Mouse (Mus musculus) midbrain, embryonic 10.5 days (tissue): Measurements from ENCODE around the gene Ikzf3. TPM values are rescaled to one million over a fixed set of nuclear protein-coding genes. Genes with fewer than 3 reads are reported as not detected.

Experiments
- DNase-seq: peaks from one replicate; pipeline ENCODE4 v3.0.0-alpha.2; 2017; ENCODE audit warnings: low spot score
- H3K27ac ChIP-seq: fragments of 300-500 bp; sonication (generic); replicated peaks from 2 replicates; pipeline ENCODE4 v1.5.1; 2016; ENCODE audit warnings: mild to moderate bottlenecking
- H3K27me3 ChIP-seq: fragments of 300-500 bp; sonication (generic); 2 replicates; pipeline ENCODE4 v1.6.1; 2016; ENCODE audit warnings: low read depth, mild to moderate bottlenecking; ENCODE audit not compliant: poor library complexity, severe bottlenecking
- H3K36me3 ChIP-seq: fragments of 300-500 bp; sonication (generic); 2 replicates; pipeline ENCODE4 v1.6.1; 2016; ENCODE audit warnings: mild to moderate bottlenecking, moderate library complexity
- H3K4me1 ChIP-seq: fragments of 300-500 bp; sonication (generic); 2 replicates; pipeline ENCODE4 v1.6.1; 2016
- H3K4me3 ChIP-seq: fragments of 300-500 bp; sonication (generic); 2 replicates; pipeline ENCODE4 v1.5.1; 2016; ENCODE audit warnings: mild to moderate bottlenecking, moderate library complexity
- H3K9me3 ChIP-seq: fragments of 300-500 bp; sonication (generic); replicated peaks from 2 replicates; pipeline ENCODE4 v1.6.1; 2016; ENCODE audit warnings: mild to moderate bottlenecking
- WGBS: fragments of 180-500 bp; shearing (Covaris S2); methylation state at CpG from one replicate; pipeline ENCODE4 v1.1.7; 2016; 5-methylcytosine and 5-hydroxymethylcytosine counted together
- polyA plus RNA-seq: library from polyadenylated mRNA; unstranded; fragments of >200 nt; fragmentation: Nextera tagmentation; extraction: Ambion mirVana; gene quantifications from 2 replicates; pipeline ENCODE4 v1.2.1, GENCODE M21; 2016

Gene Ikzf3
- polyA plus RNA-seq, 1 experiment from 2014 or later: 0.06 TPM

DNA sequence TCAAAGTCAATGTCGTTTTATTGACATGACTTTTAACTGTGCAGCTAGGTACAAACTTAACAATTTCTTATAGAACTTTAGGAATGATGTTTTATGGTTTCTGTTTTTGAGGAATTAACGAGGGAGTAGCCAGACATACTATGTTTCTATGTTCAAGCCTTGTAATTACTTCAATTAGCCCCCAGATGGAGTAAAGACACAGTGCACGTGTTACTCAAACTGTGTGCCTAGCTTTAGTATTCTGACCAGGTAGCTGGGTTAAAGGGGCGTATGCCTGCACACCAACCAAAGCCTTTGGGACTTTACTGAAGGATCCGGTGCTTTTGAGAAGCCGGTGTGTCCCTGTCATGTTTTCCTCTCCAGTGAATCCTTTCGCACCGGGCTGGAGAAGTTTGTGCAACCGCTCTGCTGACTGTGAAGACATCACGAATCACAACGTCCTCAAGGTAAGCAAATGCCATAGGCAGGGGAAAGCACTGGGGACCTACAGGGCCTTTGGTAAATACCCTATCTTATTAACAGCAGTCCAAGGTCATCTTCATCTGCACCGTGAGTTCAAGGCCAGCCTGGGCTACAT, 9.4 kb upstream of the Ikzf3 start:
- Histone ChIP-seq H3K36me3 (no peaks in the 10 kb centered on the region), H3K4me1 (peaks cover 12% of the 10 kb centered on the region), H3K27me3 (peaks cover 8% of the 10 kb centered on the region), H3K9me3 (0 out of 2 replicates have a peak, but pooled peaks cover 4% of the 10 kb centered on the region), H3K4me3 (no peak overlapping the region), H3K27ac (no peak overlapping the region)
- DNase-seq: no peak
- 69% methylated on average over 12 of the region's 12 CpGs for WGBS

DNA sequence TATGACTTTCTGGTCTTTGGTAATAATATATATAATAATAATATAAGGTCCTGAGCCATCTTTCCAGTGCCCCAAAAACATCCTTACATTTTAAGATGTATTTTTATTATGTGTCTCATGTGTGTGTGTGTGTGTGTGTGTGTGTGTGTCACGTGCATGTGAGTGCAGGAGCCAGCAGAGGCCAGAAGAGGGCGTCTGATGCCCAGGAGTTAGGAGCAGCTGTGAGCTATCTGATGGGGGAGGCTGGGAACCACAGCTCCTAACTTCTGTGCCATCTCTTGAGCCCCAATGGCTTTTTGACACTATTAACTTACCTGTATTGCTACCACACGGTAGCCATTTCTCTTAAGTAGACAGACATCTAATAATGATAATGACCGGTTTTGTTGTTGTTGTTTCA, 8.1 kb upstream of the Ikzf3 start:
- WGBS: 81% methylated on average over 4 of the region's 4 CpGs

DNA sequence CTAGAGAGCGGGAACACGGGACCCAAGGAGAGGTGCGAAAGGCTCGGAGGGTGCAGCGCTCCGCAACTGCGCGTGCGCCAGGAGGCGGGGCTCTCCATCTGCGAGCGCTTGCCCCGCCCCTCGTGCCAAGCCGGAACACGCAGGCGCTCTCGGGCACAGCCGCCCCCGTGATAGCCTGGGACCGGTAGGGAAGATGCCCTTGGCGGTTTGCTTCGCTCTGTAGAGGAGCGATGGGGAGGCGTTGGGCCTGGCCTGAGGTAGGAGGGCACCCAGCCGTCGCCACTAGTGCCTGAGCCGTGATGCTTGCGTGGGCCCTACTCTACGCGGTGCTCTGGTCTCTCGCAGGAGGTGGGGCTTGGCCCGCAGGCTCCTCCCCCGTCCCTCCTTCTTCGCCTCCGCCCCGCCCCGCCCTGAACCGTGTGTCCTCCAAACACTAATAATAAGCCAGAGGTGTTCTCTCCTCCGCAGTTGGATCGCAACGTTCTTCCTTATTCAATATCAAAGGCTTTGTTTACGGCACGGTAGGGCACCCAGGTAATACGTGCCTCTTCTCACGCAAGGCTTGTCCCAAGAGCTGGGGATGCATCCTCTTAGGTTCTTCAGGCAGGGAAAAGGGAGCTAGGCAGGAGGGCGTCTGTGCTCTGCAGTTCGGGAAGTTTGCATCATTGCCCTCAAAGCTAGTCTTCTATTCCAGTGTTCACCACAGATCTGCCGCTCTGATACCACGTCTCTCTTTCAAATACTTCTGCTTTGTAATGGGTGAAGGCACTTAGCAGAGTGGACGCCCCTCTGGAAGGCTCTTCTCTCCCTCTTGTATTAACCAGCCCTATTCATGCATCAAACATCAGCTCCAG, 5.4 kb upstream of the Ikzf3 start, which contains the start of gene Zpbp2:
TSS of gene Zpbp2 (plus strand) at position 123 of the 854 bp plus-strand sequence.
- H3K4me1 ChIP-seq: peaks cover 12% of the 10 kb centered on the region
- H3K27ac ChIP-seq: peak within 1 kb of the TSS; percentile 89
- H3K27me3 ChIP-seq: peaks cover 48% of the 10 kb centered on the region
- under 1% methylated on average over 51 of the region's 51 CpGs for WGBS
- DNase-seq: peak; percentile 93
- H3K4me3 ChIP-seq: peak within 1 kb of the TSS; percentile 71
- no peaks in the 10 kb centered on the region for H3K36me3 ChIP-seq
- 0 out of 2 replicates have a peak, but pooled peaks cover 6% of the 10 kb centered on the region for H3K9me3 ChIP-seq

More for the DNA sequence above, 8.1 kb upstream of the Ikzf3 start:
- Histone ChIP-seq H3K4me3 (no peak overlapping the region), H3K36me3 (no peaks in the 10 kb centered on the region), H3K27ac (no peak overlapping the region), H3K27me3 (peaks cover 21% of the 10 kb centered on the region), H3K9me3 (0 out of 2 replicates have a peak, but pooled peaks cover 6% of the 10 kb centered on the region), H3K4me1 (peaks cover 12% of the 10 kb centered on the region)
- no peak for DNase-seq

- WGBS: 22% methylated on average over 20 of the region's 20 CpGs
- Histone ChIP-seq H3K36me3 (no peaks in the 10 kb centered on the region), H3K4me3 (peak overlapping the region; percentile 71), H3K9me3 (0 out of 2 replicates have a peak, but pooled peaks cover 6% of the 10 kb centered on the region), H3K27ac (peak overlapping the region; percentile 89), H3K4me1 (peaks cover 18% of the 10 kb centered on the region), H3K27me3 (peaks cover 56% of the 10 kb centered on the region)
- no peak for DNase-seq
These were observed 4.6 kb upstream of the Ikzf3 start for GRCm38 (mm10) chr11:98550311-98550974.

DNA sequence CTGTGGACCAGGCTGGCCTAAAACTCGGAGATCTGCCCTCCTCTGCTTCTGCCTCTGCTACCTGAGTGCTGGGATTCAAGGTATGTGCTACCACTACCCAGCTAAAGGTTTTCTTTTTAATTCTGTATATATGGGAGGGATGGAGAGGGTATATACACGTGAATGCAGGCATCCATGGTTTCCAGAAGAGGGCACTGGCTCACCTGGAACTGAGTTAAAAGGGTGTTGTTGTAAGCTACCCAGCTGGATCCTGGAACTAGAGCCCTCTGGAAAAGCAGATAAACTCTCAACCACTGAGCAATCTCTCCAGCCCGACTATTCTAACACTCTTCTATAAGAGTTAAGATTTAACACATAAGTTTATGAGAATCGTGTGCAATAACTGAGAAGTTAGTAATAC, 3.5 kb upstream of the Ikzf3 start:
- H3K27me3 ChIP-seq: peaks cover 67% of the 10 kb centered on the region
- H3K9me3 ChIP-seq: 0 out of 2 replicates have a peak, but pooled peaks cover 6% of the 10 kb centered on the region
- no peak overlapping the region for H3K27ac ChIP-seq
- DNase-seq: no peak
- no peak overlapping the region for H3K4me3 ChIP-seq
- WGBS: 68% methylated on average over 4 of the region's 4 CpGs
- no peaks in the 10 kb centered on the region for H3K36me3 ChIP-seq
- H3K4me1 ChIP-seq: peaks cover 21% of the 10 kb centered on the region

DNA sequence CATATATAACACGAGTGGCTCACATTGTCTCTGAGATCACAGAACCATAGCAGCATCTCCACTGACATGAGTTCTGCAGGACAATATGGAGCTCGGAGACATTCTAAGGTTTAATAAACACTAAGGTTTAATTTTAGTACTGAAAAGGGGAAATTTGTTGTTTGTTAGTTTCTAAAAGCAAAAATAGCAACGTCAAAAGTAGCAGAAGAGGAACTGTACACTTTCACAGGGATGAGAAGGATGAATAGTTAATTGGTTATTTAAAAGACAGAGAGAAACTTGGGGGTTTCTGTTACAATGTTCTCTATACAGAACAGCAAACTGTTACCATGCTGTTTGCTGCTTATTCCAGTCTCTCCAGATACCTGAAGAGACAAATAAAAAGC, 1.5 kb upstream of the Ikzf3 start:
- Histone ChIP-seq H3K36me3 (no peaks in the 10 kb centered on the region), H3K27me3 (peaks cover 87% of the 10 kb centered on the region), H3K9me3 (0 out of 2 replicates have a peak, but pooled peaks cover 2% of the 10 kb centered on the region), H3K4me1 (peaks cover 21% of the 10 kb centered on the region), H3K27ac (no peak overlapping the region), H3K4me3 (no peak overlapping the region)
- 64% methylated on average over 3 of the region's 3 CpGs for WGBS
- DNase-seq: no peak

DNA sequence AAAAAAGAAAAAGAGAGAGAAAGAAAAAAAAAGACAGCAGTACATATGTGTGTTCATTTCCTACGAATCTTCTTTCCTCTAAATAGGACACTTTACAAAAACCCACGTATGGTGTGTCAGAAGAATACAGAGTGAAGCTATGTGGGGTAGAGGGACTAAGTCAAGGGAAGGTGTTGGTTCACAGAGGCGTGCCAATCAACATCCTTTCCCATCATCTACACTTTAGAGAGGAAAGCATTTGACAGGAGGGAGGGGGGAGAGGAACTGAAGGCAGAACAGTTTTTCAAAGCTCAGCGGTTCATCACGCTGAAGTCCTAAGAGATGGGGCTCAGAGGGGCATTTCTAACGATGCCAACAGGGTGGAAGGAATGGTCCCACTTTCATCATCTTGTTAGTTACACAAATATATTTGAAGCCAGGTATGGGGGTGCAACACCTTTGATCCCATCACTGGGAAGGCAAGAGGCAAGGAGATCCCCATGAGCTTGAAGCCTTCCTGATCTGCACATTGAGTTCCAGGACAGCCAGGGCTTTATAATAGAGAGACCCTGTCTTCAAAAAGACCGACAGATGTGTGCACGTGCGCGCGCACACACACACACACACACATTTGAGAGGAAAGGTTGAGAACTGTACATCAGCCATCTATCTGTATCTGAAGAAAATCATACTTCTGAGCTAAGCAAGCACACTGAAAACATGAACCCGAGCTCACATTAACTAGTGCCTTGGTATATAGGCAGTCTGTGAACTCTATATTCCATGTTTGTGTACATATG, 887 bp upstream of the Ikzf3 start:
- no peak overlapping the region for H3K27ac ChIP-seq
- peaks cover 93% of the 10 kb centered on the region for H3K27me3 ChIP-seq
- H3K4me3 ChIP-seq: no peak overlapping the region
- DNase-seq: peak; percentile 18
- H3K36me3 ChIP-seq: no peaks in the 10 kb centered on the region
- H3K4me1 ChIP-seq: peaks cover 21% of the 10 kb centered on the region
- WGBS: 48% methylated on average over 12 of the region's 12 CpGs
- H3K9me3 ChIP-seq: 0 out of 2 replicates have a peak, but pooled peaks cover 2% of the 10 kb centered on the region

GRCm38 (mm10) chr11:98544890-98545677, 747 bp downstream of the Ikzf3 start:
- 3% methylated on average over 16 of the region's 16 CpGs for WGBS
- H3K4me1 ChIP-seq: peaks cover 9% of the 10 kb centered on the region
- H3K9me3 ChIP-seq: 0 out of 2 replicates have a peak, but pooled peaks cover 2% of the 10 kb centered on the region
- H3K27me3 ChIP-seq: peaks cover 92% of the 10 kb centered on the region
- H3K36me3 ChIP-seq: no peaks in the 10 kb centered on the region
- DNase-seq: no peak
- H3K4me3 ChIP-seq: peak overlapping the region; percentile 58
- H3K27ac ChIP-seq: no peak overlapping the region

GRCm38 (mm10) chr11:98543414-98543813, 2.4 kb downstream of the Ikzf3 start:
- no peak for DNase-seq
- Histone ChIP-seq H3K27me3 (peaks cover 76% of the 10 kb centered on the region), H3K4me1 (peaks cover 9% of the 10 kb centered on the region), H3K27ac (no peak overlapping the region), H3K9me3 (no peaks in the 10 kb centered on the region; the same call in 1 of the 2 replicates), H3K36me3 (no peaks in the 10 kb centered on the region), H3K4me3 (no peak overlapping the region)
- WGBS: 78% methylated on average over 1 of the region's 1 CpGs

DNA sequence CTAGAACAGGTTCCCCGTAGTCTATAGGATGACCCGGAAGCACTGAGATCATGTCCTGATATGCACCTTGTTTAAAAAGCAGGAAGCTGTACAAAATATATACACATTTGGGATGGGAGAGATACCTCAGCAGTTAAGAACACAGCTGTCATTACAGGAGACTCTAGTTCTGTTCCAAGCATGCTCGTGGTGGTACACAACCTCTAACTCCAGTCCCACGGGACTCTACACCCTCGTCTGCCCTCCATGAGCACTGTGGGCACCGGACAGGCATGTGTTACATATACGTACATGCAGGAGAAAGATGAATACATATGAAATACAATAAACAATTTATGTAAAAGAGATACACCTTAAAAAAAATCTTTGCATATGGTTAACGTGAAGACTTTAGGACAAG, 3.3 kb downstream of the Ikzf3 start:
- H3K4me3 ChIP-seq: no peak overlapping the region
- DNase-seq: no peak
- no peak overlapping the region for H3K27ac ChIP-seq
- H3K4me1 ChIP-seq: peaks cover 9% of the 10 kb centered on the region
- no peaks in the 10 kb centered on the region; the same call in 1 of the 2 replicates for H3K9me3 ChIP-seq
- WGBS: 73% methylated on average over 8 of the region's 8 CpGs
- H3K36me3 ChIP-seq: no peaks in the 10 kb centered on the region
- peaks cover 67% of the 10 kb centered on the region for H3K27me3 ChIP-seq

DNA sequence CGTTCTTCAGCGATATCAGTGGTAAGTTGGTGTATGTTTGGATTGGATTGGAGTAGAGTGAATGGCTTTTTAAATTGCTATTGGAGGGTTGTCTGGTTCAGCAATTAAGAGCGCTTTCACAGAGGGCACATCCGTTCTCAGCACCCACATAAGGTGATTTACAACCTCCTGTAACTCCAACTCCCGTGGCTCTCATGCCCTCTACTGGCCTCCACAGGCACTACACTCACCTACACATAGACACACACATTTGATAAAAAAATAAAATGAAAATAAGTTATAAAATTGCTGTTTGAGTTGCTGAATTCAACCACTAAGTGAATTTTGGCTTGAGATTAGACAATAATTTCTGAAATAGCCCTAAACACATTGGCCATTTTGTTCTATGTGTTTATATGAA, 5.5 kb downstream of the Ikzf3 start:
- H3K27ac ChIP-seq: no peak overlapping the region
- peaks cover 45% of the 10 kb centered on the region for H3K27me3 ChIP-seq
- H3K4me3 ChIP-seq: no peak overlapping the region
- no peaks in the 10 kb centered on the region; the same call in 1 of the 2 replicates for H3K9me3 ChIP-seq
- no peak for DNase-seq
- WGBS: 82% methylated on average over 5 of the region's 5 CpGs
- peaks cover 2% of the 10 kb centered on the region for H3K4me1 ChIP-seq
- H3K36me3 ChIP-seq: no peaks in the 10 kb centered on the region
